Mouse (Mus musculus): ENCODE results near the gene Fgfr3. TPM values are rescaled to one million over a fixed set of nuclear protein-coding genes. Genes with fewer than 3 reads are reported as not detected.

Fgfr3 gene
- polyA plus RNA-seq, 1 experiment: 4.0 TPM

DNA sequence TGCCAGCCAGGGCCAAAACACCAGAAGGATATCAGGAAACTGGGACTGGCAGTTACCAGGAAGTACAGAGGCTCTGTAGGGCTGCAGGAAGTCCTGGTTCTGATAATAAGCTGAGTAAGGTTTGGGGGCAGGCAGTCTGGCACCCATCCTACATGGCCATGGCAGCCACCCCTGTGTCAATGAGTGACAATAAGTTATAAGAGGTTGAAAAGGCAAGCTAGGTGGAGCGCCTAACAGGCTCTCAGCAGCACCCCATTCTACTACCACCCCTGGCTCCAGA, 15.2 kb upstream of the Fgfr3 start:
- H3K27ac ChIP-seq (ENCODE audit: insufficient read depth, low read length): no peak overlapping the region

DNA sequence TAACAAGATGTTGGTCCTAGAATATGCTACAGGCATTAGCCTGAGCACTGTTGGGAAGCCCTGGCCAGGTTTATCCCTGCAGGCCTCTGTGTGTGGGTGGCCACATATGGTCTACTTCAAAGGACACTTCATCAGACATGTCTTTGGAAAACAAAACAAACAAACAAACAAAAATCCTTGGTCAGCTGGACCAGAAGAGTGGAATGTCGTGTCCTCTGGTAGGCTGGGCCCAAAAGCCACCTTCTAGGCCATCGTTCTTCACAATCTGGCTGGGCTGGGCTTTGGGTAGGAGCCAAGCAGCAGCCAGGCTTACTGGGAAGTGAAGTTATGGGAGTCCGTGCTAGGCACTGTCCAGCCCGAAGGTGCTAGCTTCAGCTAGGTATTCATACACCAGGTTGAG, 14.3 kb upstream of the Fgfr3 start:
- Histone ChIP-seq H3K4me3 (ENCODE audit: low read depth, low read length) (no peak overlapping the region), H3K4me1 (ENCODE audit: control insufficient read depth, insufficient read depth, low read length) (peaks cover 7% of the 10 kb centered on the region), H3K9me3 (replicated peaks; ENCODE audit: control insufficient read depth, insufficient read depth, low read length, poor library complexity, severe bottlenecking) (no peaks in the 10 kb centered on the region), H3K9ac (ENCODE audit: low read depth, poor library complexity, severe bottlenecking) (no peak overlapping the region), H3K27ac (ENCODE audit: insufficient read depth, low read length) (no peak overlapping the region), H3K27me3 (ENCODE audit: control insufficient read depth, insufficient read depth, low read length, poor library complexity, severe bottlenecking) (no peaks in the 10 kb centered on the region), H3K36me3 (ENCODE audit: control insufficient read depth, insufficient read depth, low read length, poor library complexity, severe bottlenecking) (no peaks in the 10 kb centered on the region)
- TF ChIP-seq CTCF (IDR thresholded peaks at IDR 0.05; ENCODE audit: low read depth, low read length) (no peak), EP300 (IDR thresholded peaks at IDR 0.05; ENCODE audit: insufficient read depth, low read depth, low read length) (no peak), POLR2A (IDR thresholded peaks at IDR 0.05; ENCODE audit: insufficient read depth, low read length) (no peak)

More for the DNA sequence above, 15.2 kb upstream of the Fgfr3 start:
- Histone ChIP-seq H3K36me3 (ENCODE audit: control insufficient read depth, insufficient read depth, low read length, poor library complexity, severe bottlenecking) (no peaks in the 10 kb centered on the region), H3K27me3 (ENCODE audit: control insufficient read depth, insufficient read depth, low read length, poor library complexity, severe bottlenecking) (no peaks in the 10 kb centered on the region), H3K4me1 (ENCODE audit: control insufficient read depth, insufficient read depth, low read length) (peaks cover 7% of the 10 kb centered on the region), H3K4me3 (ENCODE audit: low read depth, low read length) (no peak overlapping the region), H3K9me3 (replicated peaks; ENCODE audit: control insufficient read depth, insufficient read depth, low read length, poor library complexity, severe bottlenecking) (no peaks in the 10 kb centered on the region), H3K9ac (ENCODE audit: low read depth, poor library complexity, severe bottlenecking) (no peak overlapping the region)
- no peak for TF ChIP-seq EP300 (IDR thresholded peaks at IDR 0.05; ENCODE audit: insufficient read depth, low read depth, low read length)
- no peak for TF ChIP-seq CTCF (IDR thresholded peaks at IDR 0.05; ENCODE audit: low read depth, low read length)
- no peak for TF ChIP-seq POLR2A (IDR thresholded peaks at IDR 0.05; ENCODE audit: insufficient read depth, low read length)

DNA sequence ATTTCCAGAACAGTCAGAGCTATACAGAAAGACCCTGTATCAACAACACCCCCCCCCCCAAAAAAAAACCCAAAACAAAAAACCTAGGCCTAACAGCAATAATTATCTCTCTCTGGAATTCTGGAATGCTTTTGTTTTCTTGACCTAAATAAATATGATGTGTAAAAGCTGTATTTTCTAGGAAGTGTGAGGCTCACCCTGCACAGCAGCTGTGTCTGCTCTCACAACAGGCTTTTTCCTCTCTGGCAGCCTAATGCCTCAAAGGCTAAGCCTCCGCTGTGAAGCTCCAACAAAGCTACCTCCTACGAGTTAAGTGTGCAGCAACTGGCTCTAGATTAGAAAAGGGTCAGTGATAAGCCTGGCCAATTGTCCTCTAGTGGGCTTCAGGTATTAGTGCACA, 12.4 kb upstream of the Fgfr3 start:
- no peak for TF ChIP-seq POLR2A (IDR thresholded peaks at IDR 0.05; ENCODE audit: insufficient read depth, low read length)
- TF ChIP-seq CTCF (IDR thresholded peaks at IDR 0.05; ENCODE audit: low read depth, low read length): no peak
- TF ChIP-seq EP300 (IDR thresholded peaks at IDR 0.05; ENCODE audit: insufficient read depth, low read depth, low read length): no peak
- Histone ChIP-seq H3K9me3 (replicated peaks; ENCODE audit: control insufficient read depth, insufficient read depth, low read length, poor library complexity, severe bottlenecking) (no peaks in the 10 kb centered on the region), H3K27ac (ENCODE audit: insufficient read depth, low read length) (no peak overlapping the region), H3K36me3 (ENCODE audit: control insufficient read depth, insufficient read depth, low read length, poor library complexity, severe bottlenecking) (no peaks in the 10 kb centered on the region), H3K27me3 (ENCODE audit: control insufficient read depth, insufficient read depth, low read length, poor library complexity, severe bottlenecking) (no peaks in the 10 kb centered on the region), H3K9ac (ENCODE audit: low read depth, poor library complexity, severe bottlenecking) (no peak overlapping the region), H3K4me3 (ENCODE audit: low read depth, low read length) (no peak overlapping the region), H3K4me1 (ENCODE audit: control insufficient read depth, insufficient read depth, low read length) (peaks cover 7% of the 10 kb centered on the region)

DNA sequence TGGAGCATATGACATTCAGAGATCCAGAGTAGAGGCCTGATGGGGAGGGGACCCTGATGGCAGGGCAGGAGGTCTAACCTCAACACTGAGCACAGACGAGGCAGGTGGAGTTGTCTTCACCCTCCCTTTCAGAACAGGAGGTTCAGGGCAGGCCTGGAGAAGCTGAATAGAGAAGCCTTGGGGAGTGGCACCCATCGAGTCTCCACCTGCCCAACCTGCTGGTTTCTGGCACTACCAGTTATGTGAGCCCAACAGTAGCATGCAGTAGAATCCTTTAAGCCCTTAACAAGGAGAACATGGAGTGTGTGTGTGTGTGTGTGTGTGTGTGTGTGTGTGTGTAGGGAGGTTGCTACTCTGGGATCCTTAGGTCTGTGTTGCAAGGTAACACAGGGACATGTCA, 8.9 kb upstream of the Fgfr3 start:
- no peaks in the 10 kb centered on the region for H3K27me3 ChIP-seq (ENCODE audit: control insufficient read depth, insufficient read depth, low read length, poor library complexity, severe bottlenecking)
- H3K4me3 ChIP-seq (ENCODE audit: low read depth, low read length): no peak overlapping the region
- H3K27ac ChIP-seq (ENCODE audit: insufficient read depth, low read length): no peak overlapping the region
- H3K4me1 ChIP-seq (ENCODE audit: control insufficient read depth, insufficient read depth, low read length): peaks cover 3% of the 10 kb centered on the region
- TF ChIP-seq POLR2A (IDR thresholded peaks at IDR 0.05; ENCODE audit: insufficient read depth, low read length) (no peak), EP300 (IDR thresholded peaks at IDR 0.05; ENCODE audit: insufficient read depth, low read depth, low read length) (no peak), CTCF (IDR thresholded peaks at IDR 0.05; ENCODE audit: low read depth, low read length) (no peak)
- H3K36me3 ChIP-seq (ENCODE audit: control insufficient read depth, insufficient read depth, low read length, poor library complexity, severe bottlenecking): no peaks in the 10 kb centered on the region
- no peak overlapping the region for H3K9ac ChIP-seq (ENCODE audit: low read depth, poor library complexity, severe bottlenecking)
- H3K9me3 ChIP-seq (replicated peaks; ENCODE audit: control insufficient read depth, insufficient read depth, low read length, poor library complexity, severe bottlenecking): no peaks in the 10 kb centered on the region

DNA sequence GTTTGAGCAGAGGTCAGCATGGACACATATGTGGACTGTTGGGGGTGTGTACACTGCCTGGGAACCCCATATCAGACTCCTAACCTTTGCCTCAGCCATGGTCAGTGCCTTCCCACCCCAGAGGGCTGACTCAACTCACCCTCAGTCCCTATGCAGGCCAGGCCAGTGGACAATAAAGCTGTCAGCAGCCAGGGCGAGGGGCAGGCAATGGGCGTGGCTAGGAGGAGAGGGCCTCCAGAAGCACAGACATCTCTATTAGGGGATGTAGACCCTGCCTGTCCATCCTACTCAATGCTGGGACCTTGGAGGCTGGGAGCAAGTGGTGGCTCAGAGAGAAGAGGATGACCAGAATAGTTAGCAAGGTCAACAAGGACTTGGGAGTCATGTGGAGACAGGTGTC, 6.3 kb upstream of the Fgfr3 start:
- Histone ChIP-seq H3K9me3 (replicated peaks; ENCODE audit: control insufficient read depth, insufficient read depth, low read length, poor library complexity, severe bottlenecking) (no peaks in the 10 kb centered on the region), H3K27me3 (ENCODE audit: control insufficient read depth, insufficient read depth, low read length, poor library complexity, severe bottlenecking) (no peaks in the 10 kb centered on the region), H3K9ac (ENCODE audit: low read depth, poor library complexity, severe bottlenecking) (no peak overlapping the region), H3K36me3 (ENCODE audit: control insufficient read depth, insufficient read depth, low read length, poor library complexity, severe bottlenecking) (no peaks in the 10 kb centered on the region), H3K4me3 (ENCODE audit: low read depth, low read length) (no peak overlapping the region), H3K27ac (ENCODE audit: insufficient read depth, low read length) (no peak overlapping the region), H3K4me1 (ENCODE audit: control insufficient read depth, insufficient read depth, low read length) (peaks cover 3% of the 10 kb centered on the region)
- TF ChIP-seq POLR2A (IDR thresholded peaks at IDR 0.05; ENCODE audit: insufficient read depth, low read length) (no peak), CTCF (IDR thresholded peaks at IDR 0.05; ENCODE audit: low read depth, low read length) (no peak), EP300 (IDR thresholded peaks at IDR 0.05; ENCODE audit: insufficient read depth, low read depth, low read length) (no peak)

DNA sequence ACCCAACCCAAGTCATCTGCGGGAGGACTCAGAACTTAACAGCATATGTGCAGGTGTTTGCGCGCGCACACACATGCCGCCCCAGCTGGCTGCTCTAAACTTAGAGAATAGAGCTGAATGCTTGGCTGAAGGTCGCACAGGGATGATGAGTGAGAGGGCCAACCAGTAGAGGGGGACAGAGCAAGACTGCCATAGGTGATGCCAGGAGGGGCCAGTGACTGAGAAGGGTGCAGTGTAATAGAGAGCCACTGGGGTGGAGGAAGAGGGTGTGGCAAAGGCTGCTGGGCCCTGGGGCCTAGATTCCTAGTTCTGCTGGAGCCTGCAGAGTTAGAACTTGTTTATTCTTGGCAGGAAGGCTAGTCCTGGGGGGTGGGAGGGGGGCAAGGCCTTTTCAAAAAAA, 5.0 kb upstream of the Fgfr3 start:
- Histone ChIP-seq H3K9me3 (replicated peaks; ENCODE audit: control insufficient read depth, insufficient read depth, low read length, poor library complexity, severe bottlenecking) (no peaks in the 10 kb centered on the region), H3K9ac (ENCODE audit: low read depth, poor library complexity, severe bottlenecking) (no peak overlapping the region), H3K27ac (ENCODE audit: insufficient read depth, low read length) (no peak overlapping the region), H3K4me3 (ENCODE audit: low read depth, low read length) (no peak overlapping the region), H3K27me3 (ENCODE audit: control insufficient read depth, insufficient read depth, low read length, poor library complexity, severe bottlenecking) (no peaks in the 10 kb centered on the region), H3K4me1 (ENCODE audit: control insufficient read depth, insufficient read depth, low read length) (peaks cover 3% of the 10 kb centered on the region), H3K36me3 (ENCODE audit: control insufficient read depth, insufficient read depth, low read length, poor library complexity, severe bottlenecking) (no peaks in the 10 kb centered on the region)
- no peak for TF ChIP-seq EP300 (IDR thresholded peaks at IDR 0.05; ENCODE audit: insufficient read depth, low read depth, low read length)
- TF ChIP-seq POLR2A (IDR thresholded peaks at IDR 0.05; ENCODE audit: insufficient read depth, low read length): no peak
- TF ChIP-seq CTCF (IDR thresholded peaks at IDR 0.05; ENCODE audit: low read depth, low read length): no peak

Measured in ES-Bruce4 (cell line).